Comparison of ENCODE assay signal across 23 mouse cellular contexts in the genomic region with DNA sequence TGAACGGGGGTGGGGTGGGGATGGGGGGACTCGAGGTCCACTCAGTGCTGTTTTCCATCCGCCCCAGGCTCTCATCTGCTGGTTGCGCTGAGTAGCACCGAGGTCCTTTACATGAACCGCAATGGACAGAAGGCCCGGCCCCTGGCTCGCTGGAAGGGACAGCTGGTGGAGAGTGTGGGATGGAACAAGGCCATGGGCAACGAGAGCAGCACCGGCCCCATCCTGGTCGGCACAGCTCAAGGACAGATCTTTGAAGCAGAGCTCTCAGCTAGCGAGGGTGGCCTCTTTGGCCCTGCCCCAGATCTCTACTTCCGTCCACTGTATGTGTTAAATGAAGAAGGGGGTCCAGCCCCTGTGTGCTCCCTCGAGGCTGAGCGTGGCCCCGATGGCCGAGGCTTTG. TPM values are rescaled to one million over a fixed set of nuclear protein-coding genes. Genes with fewer than 3 reads are reported as not detected.
DNase-seq lines count a peak whose midpoint lies in the region; ATAC-seq lines count a peak whose summit lies in the region.
"Had no signal": no experiment of that assay in that cellular context is flagged by ENCODE, and none has a peak within 500 bp of the region (broad histone marks: within the 10 kb centered on the region; RNA-seq: fewer than 3 reads in every experiment).

No protein-coding gene starts in this region.

- H3K9ac ChIP-seq in embryonic facial prominence, embryonic 13.5 days = 0 out of 2 replicates have a peak overlapping the region, but pooled peaks have one; percentile 6
- H3K9ac ChIP-seq: heart, embryonic 15.5 days; hindbrain, embryonic 13.5 days; liver, embryonic 15.5 days; lung, embryonic 15.5 days; midbrain, embryonic 13.5 days had no signal

- WGBS in embryonic facial prominence, embryonic 13.5 days = 92% methylated on average over 17 of the region's 17 CpGs
- 92% methylated on average over 17 of the region's 17 CpGs for WGBS in embryonic facial prominence, embryonic 10.5 days

- no peak overlapping the region for H3K4me2 ChIP-seq in embryonic facial prominence, embryonic 13.5 days
- H3K4me2 ChIP-seq: heart, embryonic 15.5 days; hindbrain, embryonic 13.5 days; liver, embryonic 15.5 days; lung, embryonic 15.5 days; midbrain, embryonic 13.5 days had no signal

- H3K4me1 ChIP-seq in embryonic facial prominence, embryonic 13.5 days = peaks cover 13% of the 10 kb centered on the region
- peaks cover 18% of the 10 kb centered on the region for H3K4me1 ChIP-seq in embryonic facial prominence, embryonic 10.5 days

- no peaks in the 10 kb centered on the region for H3K9me3 ChIP-seq in embryonic facial prominence, embryonic 13.5 days
- H3K9me3 ChIP-seq in embryonic facial prominence, embryonic 10.5 days = no peaks in the 10 kb centered on the region
- H3K9me3 ChIP-seq: heart, embryonic 15.5 days; hindbrain, embryonic 13.5 days; limb, embryonic 10.5 days; liver, embryonic 15.5 days; lung, embryonic 15.5 days; megakaryocyte, embryonic 14.5 days; midbrain, embryonic 13.5 days had no signal

- peaks cover 73% of the 10 kb centered on the region for H3K36me3 ChIP-seq in embryonic facial prominence, embryonic 13.5 days
- peaks cover 74% of the 10 kb centered on the region for H3K36me3 ChIP-seq in embryonic facial prominence, embryonic 10.5 days (replicated peaks)

- no peak overlapping the region for H3K4me3 ChIP-seq in embryonic facial prominence, embryonic 13.5 days
- H3K4me3 ChIP-seq in embryonic facial prominence, embryonic 10.5 days = no peak overlapping the region
- H3K4me3 ChIP-seq: heart, embryonic 15.5 days; hindbrain, embryonic 13.5 days; limb, embryonic 10.5 days; liver, embryonic 15.5 days; lung, embryonic 15.5 days; midbrain, embryonic 13.5 days had no signal

- no peak for DNase-seq in embryonic facial prominence, embryonic 10.5 days (ENCODE audit: low spot score)
- DNase-seq in cerebellum, adult 11-12 months = peak; percentile 88
- peak; percentile 89 for DNase-seq in cerebellum, adult 9-11 months
- DNase-seq in right cerebral cortex, postnatal 4 days = no peak
- DNase-seq in kidney, postnatal 4 days = no peak
- no peak for DNase-seq in spleen, adult 12 weeks (ENCODE audit: low spot score)
- DNase-seq: gastrocnemius, postnatal 36 days; heart, postnatal 36 days; kidney, adult 2 months; liver; lung, postnatal 36 days; spleen, adult 18-20 months had no signal

- ATAC-seq in embryonic facial prominence, embryonic 13.5 days (ENCODE audit: insufficient number of reproducible peaks, insufficient read depth, low FRiP score, low TSS enrichment, low read depth) = no peak
- ATAC-seq: inflammation-experienced regulatory T-cells, adult 6 months; midbrain, embryonic 13.5 days had no signal

- H3K27ac ChIP-seq in embryonic facial prominence, embryonic 13.5 days = no peak overlapping the region
- H3K27ac ChIP-seq in embryonic facial prominence, embryonic 10.5 days (replicated peaks) = no peak overlapping the region
- H3K27ac ChIP-seq: heart, embryonic 15.5 days; hindbrain, embryonic 13.5 days; kidney, postnatal 0 days; limb, embryonic 10.5 days; liver, embryonic 15.5 days; lung, embryonic 15.5 days; midbrain, embryonic 13.5 days had no signal

- no peaks in the 10 kb centered on the region for H3K27me3 ChIP-seq in embryonic facial prominence, embryonic 13.5 days
- H3K27me3 ChIP-seq in embryonic facial prominence, embryonic 10.5 days (replicated peaks; ENCODE audit: low read depth, poor library complexity, severe bottlenecking) = peaks cover 2% of the 10 kb centered on the region; the same call in 1 of the 2 replicates
- H3K27me3 ChIP-seq: heart, embryonic 15.5 days; hindbrain, embryonic 13.5 days; liver, embryonic 15.5 days; lung, embryonic 15.5 days; megakaryocyte, embryonic 14.5 days; midbrain, embryonic 13.5 days had no signal

RNA-seq across cellular contexts. Expression of gene Vps18, which starts 4.3 kb away (rescaled TPM):
- 20.1 and 20.7 TPM in 2 replicates for polyA plus RNA-seq in embryonic facial prominence, embryonic 13.5 days (2015; fragmentation: Nextera tagmentation; extraction: Ambion mirVana)
- 23.1 and 25.1 TPM in 2 replicates for polyA plus RNA-seq in embryonic facial prominence, embryonic 10.5 days (2016; fragmentation: Nextera tagmentation; extraction: Ambion mirVana)

RNA-seq across cellular contexts. Expression of gene Rhov, which starts 21.8 kb away (rescaled TPM):
- polyA plus RNA-seq in embryonic facial prominence, embryonic 13.5 days (2015; fragmentation: Nextera tagmentation; extraction: Ambion mirVana) = 16.7 and 17.9 TPM in 2 replicates
- polyA plus RNA-seq in embryonic facial prominence, embryonic 10.5 days (2016; fragmentation: Nextera tagmentation; extraction: Ambion mirVana) = 0.74 and 2.5 TPM in 2 replicates

RNA-seq across cellular contexts. Expression of gene Dll4, which starts 32.7 kb away (rescaled TPM):
- polyA plus RNA-seq in embryonic facial prominence, embryonic 13.5 days (2015; fragmentation: Nextera tagmentation; extraction: Ambion mirVana) = 4.2 and 4.6 TPM in 2 replicates
- 4.4 and 4.6 TPM in 2 replicates for polyA plus RNA-seq in embryonic facial prominence, embryonic 10.5 days (2016; fragmentation: Nextera tagmentation; extraction: Ambion mirVana)
- polyA plus RNA-seq: C2C12; inflammation-experienced regulatory T-cells, adult 6 months had no signal

RNA-seq across cellular contexts. Expression of gene Spint1, which starts 55.7 kb away (rescaled TPM):
- 15.3 and 15.4 TPM in 2 replicates for polyA plus RNA-seq in embryonic facial prominence, embryonic 13.5 days (2015; fragmentation: Nextera tagmentation; extraction: Ambion mirVana)
- 11.1 and 11.4 TPM in 2 replicates for polyA plus RNA-seq in embryonic facial prominence, embryonic 10.5 days (2016; fragmentation: Nextera tagmentation; extraction: Ambion mirVana)

RNA-seq across cellular contexts. Expression of gene Chac1, which starts 58.2 kb away (rescaled TPM):
- polyA plus RNA-seq in embryonic facial prominence, embryonic 13.5 days (2015; fragmentation: Nextera tagmentation; extraction: Ambion mirVana) = 1.7 and 1.8 TPM in 2 replicates
- 0.90 and 1.1 TPM in 2 replicates for polyA plus RNA-seq in embryonic facial prominence, embryonic 10.5 days (2016; fragmentation: Nextera tagmentation; extraction: Ambion mirVana)
- polyA plus RNA-seq: inflammation-experienced regulatory T-cells, adult 6 months had no signal

Comparison
In these comparisons a context has a peak if more than half of its experiments do, and no peak if none do; other contexts are left out.
1. DNase-seq: peak in cerebellum, adult 11-12 months (single experiment) and cerebellum, adult 9-11 months (single experiment); none in embryonic facial prominence, embryonic 10.5 days (single experiment), right cerebral cortex, postnatal 4 days (single experiment), kidney, postnatal 4 days (0 of 2) and spleen, adult 12 weeks (single experiment).